Mouse (Mus musculus) lung, postnatal 0 days (tissue): ENCODE results near the gene Hip1r.

Experiments
- CTCF ChIP-seq: IDR thresholded peaks from 2 replicates; pipeline ENCODE4 v1.5.1; 2016; ENCODE audit warnings: antibody characterized with exemption, mild to moderate bottlenecking
- EP300 ChIP-seq: IDR thresholded peaks from 2 replicates; pipeline ENCODE4 v1.6.1; 2016; ENCODE audit warnings: antibody characterized with exemption, mild to moderate bottlenecking, control low read depth

DNA sequence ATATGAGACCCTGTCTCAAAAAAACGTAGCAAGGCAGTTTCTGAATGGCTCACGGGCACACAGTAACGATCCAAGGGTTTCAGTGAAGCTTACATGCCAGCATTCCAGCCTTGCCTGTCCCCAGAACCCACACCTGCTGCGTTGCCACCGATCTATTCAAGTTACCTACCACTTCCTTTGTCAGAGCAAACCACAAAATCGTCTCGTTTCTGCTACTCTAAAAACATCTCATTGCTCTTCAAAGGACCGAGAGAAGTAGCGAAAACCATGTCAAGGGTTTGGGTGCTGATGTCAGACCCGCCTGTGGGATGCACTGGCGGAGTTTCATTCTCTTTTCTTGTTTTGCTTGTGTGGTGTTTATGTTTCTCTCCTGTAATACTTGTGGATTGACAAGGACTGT lies 61.0 kb downstream of the Hip1r start:
- TF ChIP-seq CTCF (no peak), EP300 (no peak)
